Mouse (Mus musculus) heart, postnatal 0 days (tissue): Measurements from ENCODE around the gene Ntng2.

Experiments used
- CTCF ChIP-seq: IDR thresholded peaks from 2 replicates; pipeline ENCODE4 v1.5.1; 2016; ENCODE audit warnings: antibody characterized with exemption, control low read depth, low read depth
- EP300 ChIP-seq: IDR thresholded peaks from 2 replicates; pipeline ENCODE4 v1.6.1; 2016; ENCODE audit warnings: antibody characterized with exemption, low read depth

GRCm38 (mm10) chr2:29201223-29201955 lies 51.4 kb downstream of the Ntng2 start:
- TF ChIP-seq CTCF = no peak
- TF ChIP-seq EP300 = no peak
